Mouse (Mus musculus) layer of hippocampus, adult 9-11 months (tissue): ENCODE results near the gene Ube2k.

Source experiments
- DNase-seq: peaks from one replicate; pipeline ENCODE4 v3.0.0; 2022

Gene Ube2k

GRCm38 (mm10) chr5:65538829-65539228 is 1.8 kb downstream of the Ube2k start:
- DNase-seq, result no peak

GRCm38 (mm10) chr5:65539786-65540185 is 2.8 kb downstream of the Ube2k start:
- no peak for DNase-seq

GRCm38 (mm10) chr5:65541889-65542288 is 4.9 kb downstream of the Ube2k start:
- DNase-seq, result no peak

- no peak for DNase-seq
These were observed 6.5 kb downstream of the Ube2k start for GRCm38 (mm10) chr5:65543491-65543890.

GRCm38 (mm10) chr5:65544616-65545015 is 7.6 kb downstream of the Ube2k start:
- DNase-seq, result no peak

- no peak for DNase-seq
These were observed 12.6 kb downstream of the Ube2k start for GRCm38 (mm10) chr5:65549677-65550076.

- DNase-seq, result no peak
These were observed 20.1 kb downstream of the Ube2k start for GRCm38 (mm10) chr5:65557109-65557508.

- peak; percentile 18 for DNase-seq
These were observed 24.3 kb downstream of the Ube2k start for GRCm38 (mm10) chr5:65561125-65561893.

- DNase-seq, result no peak
These were observed 28.5 kb downstream of the Ube2k start for GRCm38 (mm10) chr5:65565486-65565885.

- DNase-seq, result no peak
These were observed 37.8 kb downstream of the Ube2k start for GRCm38 (mm10) chr5:65574876-65575275.

- DNase-seq, result no peak
These were observed 38.9 kb downstream of the Ube2k start for GRCm38 (mm10) chr5:65575896-65576295.

GRCm38 (mm10) chr5:65578545-65578944 is 41.5 kb downstream of the Ube2k start:
- no peak for DNase-seq

- no peak for DNase-seq
These were observed 49.3 kb downstream of the Ube2k start for GRCm38 (mm10) chr5:65586291-65586690.

GRCm38 (mm10) chr5:65590199-65590598 is 53.2 kb downstream of the Ube2k start:
- DNase-seq, result no peak

- DNase-seq, result no peak
These were observed 55.4 kb downstream of the Ube2k start for GRCm38 (mm10) chr5:65592421-65592820.

- no peak for DNase-seq
These were observed 62.6 kb downstream of the Ube2k start for GRCm38 (mm10) chr5:65599681-65600080.

- DNase-seq, result no peak
These were observed 69.8 kb downstream of the Ube2k start for GRCm38 (mm10) chr5:65606820-65607219.

- no peak for DNase-seq
These were observed 72.7 kb downstream of the Ube2k start for GRCm38 (mm10) chr5:65609769-65610168.

GRCm38 (mm10) chr5:65610541-65610940 is 73.5 kb downstream of the Ube2k start:
- no peak for DNase-seq

GRCm38 (mm10) chr5:65613152-65613924 is 76.3 kb downstream of the Ube2k start:
- no peak for DNase-seq

- DNase-seq, result no peak
These were observed 87.3 kb downstream of the Ube2k start for GRCm38 (mm10) chr5:65624340-65624739.

- no peak for DNase-seq
These were observed 101.9 kb downstream of the Ube2k start for GRCm38 (mm10) chr5:65638896-65639295.
